Mouse (Mus musculus) lung, adult 2 months (tissue): Measurements from ENCODE around the gene Gm8369. TPM values are rescaled to one million over a fixed set of nuclear protein-coding genes. Genes with fewer than 3 reads are reported as not detected.
"Not testable (repeated sequence)": the region's sequence is repeated elsewhere in the genome, so short reads cannot be mapped to it uniquely, and the experiment has no call there.

Source experiments
- DNase-seq: peaks from one replicate; pipeline ENCODE4 v3.0.0; 2022
- H3K4me1 ChIP-seq: fragments of 200-500 bp; 2 replicates; pipeline ENCODE4 v1.6.1; 2011; ENCODE audit warnings: low read length; ENCODE audit not compliant: control insufficient read depth, insufficient read depth
- H3K4me3 ChIP-seq: fragments of 200-500 bp; replicated peaks from 2 replicates; pipeline ENCODE3; 2011; ENCODE audit warnings: low read depth, mild to moderate bottlenecking, control low read depth, low read length; ENCODE audit errors: extremely low read depth
- CTCF ChIP-seq: fragments of 200-500 bp; IDR thresholded peaks from 2 replicates; pipeline ENCODE4 v1.5.1; 2011; ENCODE audit warnings: mild to moderate bottlenecking, low read length, control low read depth; ENCODE audit not compliant: insufficient read depth
- POLR2A ChIP-seq: fragments of 200-500 bp; IDR thresholded peaks from 2 replicates; pipeline ENCODE4 v1.6.1; 2011; ENCODE audit warnings: low read depth, mild to moderate bottlenecking, control low read depth, low read length, borderline replicate concordance; ENCODE audit errors: extremely low read depth
- WGBS: fragments of 180-500 bp; shearing (Covaris S2); methylation state at CpG from one replicate; pipeline ENCODE4 v1.1.7; 2018; 5-methylcytosine and 5-hydroxymethylcytosine counted together
- polyA plus RNA-seq: library from polyadenylated mRNA; depleted of rRNA; stranded (reverse); fragments of >200 nt; gene quantifications from 2 replicates; pipeline ENCODE4 v1.2.3, GENCODE M21; 2012

The Gm8369 gene
- polyA plus RNA-seq, 1 experiment = 8.1 TPM

GRCm38 (mm10) chr19:11483941-11484340 is 1.8 kb upstream of the Gm8369 start:
- Histone ChIP-seq H3K4me1 (no peaks in the 10 kb centered on the region), H3K4me3 (no peak overlapping the region)
- TF ChIP-seq POLR2A (no peak), CTCF (no peak)
- 50% methylated on average over 4 of the region's 4 CpGs for WGBS
- no peak for DNase-seq

DNA sequence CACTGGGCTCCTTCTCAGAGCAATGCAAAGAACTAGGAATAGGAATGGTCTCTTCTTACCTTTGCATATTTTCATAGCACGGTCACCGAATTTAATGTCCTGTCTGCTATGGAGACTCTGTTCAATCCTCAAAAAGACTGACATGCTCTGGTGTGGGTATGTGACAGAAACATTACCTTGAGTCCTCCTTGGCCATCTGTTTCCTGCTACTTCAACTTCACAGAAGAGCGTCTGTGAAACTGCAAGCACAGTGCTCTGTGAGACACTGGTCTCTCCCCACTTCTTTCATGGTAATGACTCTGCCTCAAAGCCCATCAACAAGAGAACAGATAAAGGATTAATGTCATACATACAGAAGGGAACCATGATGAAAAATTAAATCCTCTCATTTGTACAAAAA is 1.4 kb upstream of the Gm8369 start:
- WGBS = 59% methylated on average over 3 of the region's 3 CpGs
- TF ChIP-seq POLR2A (no peak), CTCF (no peak)
- Histone ChIP-seq H3K4me1 (no peaks in the 10 kb centered on the region), H3K4me3 (no peak overlapping the region)
- no peak for DNase-seq

DNA sequence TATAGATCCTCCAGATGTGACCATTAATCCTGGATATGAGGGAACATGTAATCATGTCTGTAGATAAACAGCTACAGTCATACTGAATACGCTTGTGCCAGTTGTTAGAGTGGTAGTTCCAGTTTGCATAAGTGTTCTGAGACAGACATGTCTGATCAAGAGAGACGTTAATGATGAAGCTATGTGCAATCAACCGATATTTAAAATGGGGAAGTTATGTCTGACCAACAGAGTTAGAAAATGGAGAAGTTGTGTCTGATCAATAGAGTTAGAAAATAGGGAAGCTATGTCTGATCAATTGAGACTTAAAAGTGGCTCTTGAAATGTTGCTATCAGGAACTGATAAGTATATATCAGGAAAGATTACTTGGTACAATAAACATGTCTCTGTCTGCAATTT is 472 bp upstream of the Gm8369 start:
- Histone ChIP-seq H3K4me3 (no peak overlapping the region), H3K4me1 (no peaks in the 10 kb centered on the region)
- WGBS = 62% methylated on average over 3 of the region's 3 CpGs
- no peak for TF ChIP-seq POLR2A
- no peak for TF ChIP-seq CTCF
- DNase-seq = no peak

DNA sequence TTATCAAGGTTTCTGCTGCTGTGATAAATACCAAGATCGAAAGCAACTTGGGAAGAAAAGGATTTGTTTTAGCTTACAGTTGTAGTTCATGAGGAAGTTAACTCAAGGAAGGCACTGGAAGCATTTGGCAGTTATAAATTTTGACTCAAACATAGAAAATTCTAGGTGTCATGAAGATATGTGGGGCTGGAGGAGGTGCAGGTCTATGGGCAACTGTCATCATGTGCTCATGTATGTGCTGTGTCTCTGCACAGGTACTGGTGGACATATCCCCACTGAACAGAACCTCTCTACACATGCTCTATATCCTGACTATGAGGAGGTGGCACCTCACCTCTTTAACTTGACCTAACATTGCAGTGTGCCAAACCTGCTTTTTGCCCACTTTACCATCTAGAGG is 861 bp downstream of the Gm8369 start:
- DNase-seq = no peak
- TF ChIP-seq POLR2A (no peak), CTCF (no peak)

GRCm38 (mm10) chr19:11491406-11492189 is 5.9 kb downstream of the Gm8369 start:
- Histone ChIP-seq H3K4me1 (no peaks in the 10 kb centered on the region), H3K4me3 (no peak overlapping the region)
- WGBS = 45% methylated on average over 4 of the region's 4 CpGs
- no peak for DNase-seq
- no peak for TF ChIP-seq CTCF
- no peak for TF ChIP-seq POLR2A

More for the DNA sequence above, 861 bp downstream of the Gm8369 start:
- no peaks in the 10 kb centered on the region for H3K4me1 ChIP-seq
- 82% methylated on average over 1 of the region's 1 CpGs for WGBS
- H3K4me3 ChIP-seq = no peak overlapping the region

- Histone ChIP-seq H3K4me1 (no peaks in the 10 kb centered on the region), H3K4me3 (no peak overlapping the region)
- WGBS = 87% methylated on average over 1 of the region's 1 CpGs
- DNase-seq = no peak
- TF ChIP-seq POLR2A (no peak), CTCF (no peak)
Observed at GRCm38 (mm10) chr19:11492671-11493070, 6.9 kb downstream of the Gm8369 start.

- TF ChIP-seq POLR2A (no peak), CTCF (no peak)
- DNase-seq = no peak
- Histone ChIP-seq H3K4me1 (no peaks in the 10 kb centered on the region), H3K4me3 (no peak overlapping the region)
- 68% methylated on average over 3 of the region's 3 CpGs for WGBS
Observed at GRCm38 (mm10) chr19:11494519-11494918, 8.8 kb downstream of the Gm8369 start.

DNA sequence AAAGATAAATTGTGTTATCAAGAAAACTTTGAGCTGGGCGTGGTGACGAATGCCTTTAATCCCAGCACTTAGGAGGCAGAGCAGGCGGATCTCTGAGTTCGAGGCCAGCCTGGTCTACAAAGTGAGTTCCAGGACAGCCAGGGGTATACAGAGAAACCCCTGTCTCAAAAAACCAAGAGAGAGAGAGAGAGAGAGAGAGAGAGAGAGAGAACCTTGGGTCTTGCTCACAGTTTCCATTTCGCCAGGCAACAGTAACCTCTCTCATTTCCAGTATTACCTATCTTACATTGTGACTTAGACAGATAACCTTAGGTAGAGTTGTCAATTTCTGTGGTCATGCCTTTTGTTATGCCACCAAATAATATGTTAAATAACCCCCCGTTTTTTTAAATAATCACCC is 10.6 kb downstream of the Gm8369 start:
- H3K4me1 ChIP-seq = no peaks in the 10 kb centered on the region
- H3K4me3 ChIP-seq = no peak overlapping the region
- no peak for TF ChIP-seq CTCF
- TF ChIP-seq POLR2A = no peak
- no peak for DNase-seq
- 74% methylated on average over 6 of the region's 6 CpGs for WGBS

- not testable (repeated sequence) for H3K4me1 ChIP-seq, H3K4me3 ChIP-seq, DNase-seq
- 64% methylated on average over 1 of the region's 1 CpGs for WGBS
Observed at GRCm38 (mm10) chr19:11497300-11497699, 11.6 kb downstream of the Gm8369 start.

DNA sequence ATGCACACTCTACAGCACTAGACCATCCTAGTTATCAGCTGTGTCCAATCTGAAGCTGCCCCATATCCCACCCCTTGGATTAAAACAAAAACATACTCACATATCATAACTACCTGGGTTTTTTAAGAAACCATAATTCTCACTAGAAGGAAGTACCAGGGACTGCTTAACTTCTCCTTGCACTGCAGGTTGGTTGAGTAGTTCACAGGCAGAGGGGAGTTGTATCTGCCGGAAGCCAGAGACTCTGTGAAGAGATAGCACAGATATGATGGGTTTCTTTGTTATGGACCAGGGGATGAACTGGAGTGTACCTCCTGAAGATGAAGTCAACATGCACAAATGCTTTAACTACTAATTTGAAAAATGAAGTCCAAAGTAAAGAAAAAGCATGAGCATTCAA is 15.1 kb downstream of the Gm8369 start:
- DNase-seq = no peak
- Histone ChIP-seq H3K4me3 (no peak overlapping the region), H3K4me1 (no peaks in the 10 kb centered on the region)
- 70% methylated on average over 1 of the region's 1 CpGs for WGBS
- no peak for TF ChIP-seq CTCF
- no peak for TF ChIP-seq POLR2A
